8 mouse cellular contexts compared by ENCODE assay signal in genomic region chr4:133423108-133423507, GRCm38 (mm10). TPM values are rescaled to one million over a fixed set of nuclear protein-coding genes. Genes with fewer than 3 reads are reported as not detected.
DNase-seq lines count a peak whose midpoint lies in the region; ATAC-seq and TF ChIP-seq lines count a peak whose summit lies in the region.

No protein-coding gene starts in this region.

- peaks cover 4% of the 10 kb centered on the region; the same call in 1 of the 2 replicates for H3K36me3 ChIP-seq in midbrain, embryonic 16.5 days (ENCODE audit: control insufficient read depth, insufficient read depth, low read length)

- no peak overlapping the region for H3K27ac ChIP-seq in bone marrow macrophage, adult 2 months (ENCODE audit: insufficient read depth, low read depth, low read length)
- H3K27ac ChIP-seq in midbrain, embryonic 16.5 days (ENCODE audit: low read length) = no peak overlapping the region

- H3K4me3 ChIP-seq in bone marrow macrophage, adult 2 months (ENCODE audit: insufficient read depth, low read length) = no peak overlapping the region
- H3K4me3 ChIP-seq in midbrain, embryonic 16.5 days (ENCODE audit: low read depth, low read length) = no peak overlapping the region

- no peak overlapping the region for H3K4me2 ChIP-seq in midbrain, embryonic 16.5 days (ENCODE audit: low read length)

- TF ChIP-seq POLR2A in bone marrow macrophage, adult 2 months (IDR thresholded peaks at IDR 0.05; ENCODE audit: borderline replicate concordance, low read depth, low read length) = no peak

- peak; percentile 51 for DNase-seq in gastrocnemius, adult 18-20 months (ENCODE audit: low spot score)
- no peak for DNase-seq in gastrocnemius, postnatal 25 days
- DNase-seq in B cell, adult 2 months = peak; percentile 74 to 75
- peak; percentile 48 to 49 for DNase-seq in layer of hippocampus, postnatal 36 days
- DNase-seq in thymus, postnatal 25 days = peak; percentile 42

- peak; percentile 91 for TF ChIP-seq CTCF in bone marrow macrophage, adult 2 months (IDR thresholded peaks at IDR 0.05; ENCODE audit: low read depth, low read length)

- no peak overlapping the region for H3K9ac ChIP-seq in midbrain, embryonic 16.5 days (ENCODE audit: low read depth, low read length)

- no peaks in the 10 kb centered on the region for H3K4me1 ChIP-seq in bone marrow macrophage, adult 2 months (ENCODE audit: control insufficient read depth, insufficient read depth, low read length)
- H3K4me1 ChIP-seq in midbrain, embryonic 16.5 days (ENCODE audit: control insufficient read depth, insufficient read depth, low read length) = no peaks in the 10 kb centered on the region

- ATAC-seq in granulocyte monocyte progenitor cell, adult 5-6 weeks (replicated peaks; ENCODE audit: poor library complexity, severe bottlenecking) = peak; percentile 30; the same call in 1 of the 2 replicates
- ATAC-seq in midbrain, embryonic 16.5 days = peak; percentile 60

- WGBS in midbrain, embryonic 16.5 days = 51% methylated on average over 6 of the region's 6 CpGs

- H3K9me3 ChIP-seq in midbrain, embryonic 16.5 days (replicated peaks; ENCODE audit: control insufficient read depth, low read length, poor library complexity, severe bottlenecking) = no peaks in the 10 kb centered on the region

- H3K27me3 ChIP-seq in midbrain, embryonic 16.5 days (ENCODE audit: control insufficient read depth, insufficient read depth, low read depth, low read length) = no peaks in the 10 kb centered on the region

RNA-seq across cellular contexts. Expression of gene Slc9a1, which starts 53.6 kb away (rescaled TPM):
- 10 to 100 TPM; 10.0 to 11.4 TPM for total RNA-seq in gastrocnemius, adult 18-20 months (2021)
- total RNA-seq in gastrocnemius, postnatal 25 days (2021) = 1 to 10 TPM; 8.0 to 9.1 TPM
- polyA plus RNA-seq in bone marrow macrophage, adult 2 months (2012; ENCODE audit: insufficient read depth, insufficient read length, missing spikeins) = 27.7 and 31.6 TPM in 2 replicates
- total RNA-seq in granulocyte monocyte progenitor cell, adult 5-6 weeks (2014; fragmentation: Nextera tagmentation) = 17.4 and 22.1 TPM in 2 replicates
- 9.9 and 14.6 TPM in 2 replicates for total RNA-seq in granulocyte monocyte progenitor cell, adult 5-6 weeks (2017)
- 10 to 100 TPM; 60.1 to 63.9 TPM for total RNA-seq in layer of hippocampus, postnatal 36 days (2021)
- 10.3 and 12.8 TPM in 2 replicates for polyA plus RNA-seq in midbrain, embryonic 16.5 days (2015; fragmentation: Nextera tagmentation; extraction: Ambion mirVana)

RNA-seq across cellular contexts. Expression of gene Tent5b, which starts 56.8 kb away (rescaled TPM):
- total RNA-seq in gastrocnemius, adult 18-20 months (2021) = 1 to 10 TPM; 1.1 to 2.2 TPM
- total RNA-seq in gastrocnemius, postnatal 25 days (2021) = 1 to 10 TPM in 1 of 2 experiments, under 1 TPM in 1; 0.38 to 1.2 TPM
- not detected in 2 replicates for polyA plus RNA-seq in bone marrow macrophage, adult 2 months (2012; ENCODE audit: insufficient read depth, insufficient read length, missing spikeins)
- total RNA-seq in granulocyte monocyte progenitor cell, adult 5-6 weeks (2014; fragmentation: Nextera tagmentation) = not detected in 2 replicates
- total RNA-seq in granulocyte monocyte progenitor cell, adult 5-6 weeks (2017) = not detected in 2 replicates
- not detected for total RNA-seq in layer of hippocampus, postnatal 36 days (2021)
- polyA plus RNA-seq in midbrain, embryonic 16.5 days (2015; fragmentation: Nextera tagmentation; extraction: Ambion mirVana) = 0.15 TPM in 2 replicates
